Mouse (Mus musculus) brain, embryonic 14.5 days (tissue): ENCODE measurements around the gene Tmem110. TPM values are rescaled to one million over a fixed set of nuclear protein-coding genes. Genes with fewer than 3 reads are reported as not detected.

ENCODE experiments used
- DNase-seq: peaks from one replicate; pipeline ENCODE4 v3.0.0-alpha.2; 2011; ENCODE audit warnings: low read depth
- CTCF ChIP-seq: fragments of 200-500 bp; IDR thresholded peaks from 2 replicates; pipeline ENCODE4 v1.5.1; 2012; ENCODE audit warnings: inconsistent platforms, mild to moderate bottlenecking, moderate library complexity, borderline replicate concordance; ENCODE audit not compliant: insufficient read depth, insufficient read length; ENCODE audit errors: extremely low read depth
- POLR2A ChIP-seq: fragments of 200-500 bp; IDR thresholded peaks from 2 replicates; pipeline ENCODE4 v1.6.1; 2012; ENCODE audit warnings: mild to moderate bottlenecking, inconsistent platforms, borderline replicate concordance; ENCODE audit not compliant: poor library complexity, insufficient read depth, insufficient read length, severe bottlenecking; ENCODE audit errors: extremely low read depth
- polyA plus RNA-seq: library from polyadenylated mRNA; depleted of rRNA; stranded (reverse); fragments of >200 nt; gene quantifications from 2 replicates; pipeline ENCODE4 v1.2.3, GENCODE M21; 2012

The Tmem110 gene
- polyA plus RNA-seq, 1 experiment: 28.4 TPM

- TF ChIP-seq CTCF (no peak), POLR2A (no peak)
- DNase-seq: no peak
Measured at GRCm38 (mm10) chr14:30880251-30880650, 54.9 kb downstream of the Tmem110 start.

- peak; percentile 17 for DNase-seq
- no peak for TF ChIP-seq POLR2A
- TF ChIP-seq CTCF: peak; percentile 44; the same call in 1 of the 2 replicates
Measured at GRCm38 (mm10) chr14:30880811-30881717, 55.7 kb downstream of the Tmem110 start.

- TF ChIP-seq POLR2A (no peak), CTCF (no peak)
- no peak for DNase-seq
Measured at GRCm38 (mm10) chr14:30881718-30882108, 56.3 kb downstream of the Tmem110 start.

- no peak for DNase-seq
Measured at GRCm38 (mm10) chr14:30885298-30885697, 59.9 kb downstream of the Tmem110 start.

GRCm38 (mm10) chr14:30886204-30886603 lies 60.8 kb downstream of the Tmem110 start, which contains the start of gene Itih4:
Gene Itih4 (plus strand): TSS chr14:30886476.
- TF ChIP-seq CTCF: no peak
- TF ChIP-seq POLR2A: no peak
- no peak for DNase-seq

More at GRCm38 (mm10) chr14:30885298-30885697, 59.9 kb downstream of the Tmem110 start:
- no peak for TF ChIP-seq POLR2A
- no peak for TF ChIP-seq CTCF

- DNase-seq: peak; percentile 24
- no peak for TF ChIP-seq CTCF
- no peak for TF ChIP-seq POLR2A
Measured at GRCm38 (mm10) chr14:30888271-30888732, 62.9 kb downstream of the Tmem110 start.

GRCm38 (mm10) chr14:30899972-30900371 lies 74.6 kb downstream of the Tmem110 start:
- DNase-seq: peak; percentile 34
- no peak for TF ChIP-seq POLR2A
- TF ChIP-seq CTCF: no peak

GRCm38 (mm10) chr14:30902628-30903027 lies 77.2 kb downstream of the Tmem110 start:
- TF ChIP-seq POLR2A: no peak
- TF ChIP-seq CTCF: no peak
- DNase-seq: no peak

- DNase-seq: no peak
- TF ChIP-seq CTCF: no peak
Measured at GRCm38 (mm10) chr14:30903036-30903435, 77.6 kb downstream of the Tmem110 start.

GRCm38 (mm10) chr14:30904307-30904706 lies 78.9 kb downstream of the Tmem110 start:
- no peak for DNase-seq
- no peak for TF ChIP-seq CTCF
- TF ChIP-seq POLR2A: no peak

GRCm38 (mm10) chr14:30906001-30906400 lies 80.6 kb downstream of the Tmem110 start:
- TF ChIP-seq POLR2A: no peak
- TF ChIP-seq CTCF: no peak
- DNase-seq: no peak

- TF ChIP-seq POLR2A: no peak
- TF ChIP-seq CTCF: no peak
- DNase-seq: no peak
Measured at GRCm38 (mm10) chr14:30907814-30908265, 82.5 kb downstream of the Tmem110 start.

- no peak for TF ChIP-seq CTCF
- TF ChIP-seq POLR2A: no peak
- no peak for DNase-seq
Measured at GRCm38 (mm10) chr14:30911141-30911540, 85.8 kb downstream of the Tmem110 start.
